ENCODE assay signal across 15 mouse cellular contexts in genomic region chr11:117915341-117915740, GRCm38 (mm10). TPM values are rescaled to one million over a fixed set of nuclear protein-coding genes. Genes with fewer than 3 reads are reported as not detected.
DNase-seq lines count a peak whose midpoint lies in the region; ATAC-seq and TF ChIP-seq lines count a peak whose summit lies in the region.
"Had no signal": no experiment of that assay in that cellular context is flagged by ENCODE, and none has a peak within 500 bp of the region (broad histone marks: within the 10 kb centered on the region; RNA-seq: fewer than 3 reads in every experiment).

No protein-coding gene starts in this region.

- no peaks in the 10 kb centered on the region for H3K36me3 ChIP-seq in heart, postnatal 0 days (replicated peaks; ENCODE audit: control insufficient read depth, insufficient read depth, low read length)
- H3K36me3 ChIP-seq in heart, embryonic 10.5 days, result 0 out of 2 replicates have a peak, but pooled peaks cover 2% of the 10 kb centered on the region
- no peaks in the 10 kb centered on the region for H3K36me3 ChIP-seq in spleen, adult 2 months (ENCODE audit: control insufficient read depth, insufficient read depth, low read length)
- H3K36me3 ChIP-seq in MEL (ENCODE audit: control insufficient read depth in 1 of 2, insufficient read depth in 2 of 2, low read length in 2 of 2), result peaks cover 0 to 6% of the 10 kb centered on the region in 2 experiments; a peak in 2 of 4 replicates
- H3K36me3 ChIP-seq in forebrain, embryonic 11.5 days (ENCODE audit: control insufficient read depth, insufficient read depth, low read length), result no peaks in the 10 kb centered on the region
- H3K36me3 ChIP-seq: heart, embryonic 15.5 days; midbrain, embryonic 12.5 days had no signal

- DNase-seq in heart, postnatal 0 days (ENCODE audit: low spot score), result no peak
- no peak for DNase-seq in heart, embryonic 10.5 days (ENCODE audit: low spot score)
- DNase-seq in spleen, adult 2 months (ENCODE audit: low read depth in 1 of 2, low spot score in 2 of 2), result no peak
- no peak for DNase-seq in spleen, postnatal 36 days (ENCODE audit: low spot score in 2 of 2)
- peak; percentile 52 for DNase-seq in MEL (ENCODE audit: low read depth, low spot score)
- peak; percentile 21 to 47 for DNase-seq in natural killer cell, adult 2 months (ENCODE audit: low spot score in 2 of 2)
- no peak for DNase-seq in layer of hippocampus, postnatal 10 days (ENCODE audit: low spot score in 2 of 2)
- DNase-seq in forebrain, embryonic 11.5 days (ENCODE audit: low spot score), result no peak
- DNase-seq: adrenal gland, postnatal 36 days; cerebellum, postnatal 25 days had no signal

- TF ChIP-seq POLR2A in spleen, adult 2 months (IDR thresholded peaks at IDR 0.05; ENCODE audit: low read depth, low read length), result no peak
- TF ChIP-seq POLR2A in MEL (IDR thresholded peaks at IDR 0.05; ENCODE audit: control insufficient read depth in 1 of 2, insufficient read depth in 1 of 2, low read depth in 1 of 2, low read length in 2 of 2, poor library complexity in 1 of 2), result no peak

- no peak overlapping the region for H3K27ac ChIP-seq in heart, postnatal 0 days (ENCODE audit: low read depth)
- H3K27ac ChIP-seq in heart, embryonic 10.5 days, result no peak overlapping the region
- H3K27ac ChIP-seq in spleen, adult 2 months (ENCODE audit: insufficient read depth, low read length), result no peak overlapping the region
- H3K27ac ChIP-seq in MEL (ENCODE audit: control insufficient read depth, low read depth, low read length), result no peak overlapping the region
- H3K27ac ChIP-seq in forebrain, embryonic 11.5 days (ENCODE audit: low read depth, low read length), result no peak overlapping the region
- H3K27ac ChIP-seq: heart, embryonic 15.5 days; midbrain, embryonic 12.5 days had no signal

- no peak overlapping the region for H3K4me3 ChIP-seq in heart, postnatal 0 days (ENCODE audit: low read depth, low read length)
- no peak overlapping the region for H3K4me3 ChIP-seq in heart, embryonic 10.5 days
- no peak overlapping the region for H3K4me3 ChIP-seq in spleen, adult 2 months (ENCODE audit: extremely low read depth, insufficient read depth, insufficient read length)
- H3K4me3 ChIP-seq in MEL (ENCODE audit: control insufficient read depth in 1 of 2, insufficient read depth in 1 of 2, low read depth in 2 of 2, low read length in 2 of 2), result no peak overlapping the region
- no peak overlapping the region for H3K4me3 ChIP-seq in forebrain, embryonic 11.5 days (ENCODE audit: low read depth, low read length)
- H3K4me3 ChIP-seq: heart, embryonic 15.5 days; midbrain, embryonic 12.5 days had no signal

- 57% methylated on average over 1 of the region's 1 CpGs for WGBS in heart, postnatal 0 days
- WGBS in heart, embryonic 10.5 days, result 56% methylated on average over 1 of the region's 1 CpGs
- WGBS in spleen, adult 2 months, result 68% methylated on average over 1 of the region's 1 CpGs
- 48% methylated on average over 1 of the region's 1 CpGs for whole genome bisulfite sequencing in forebrain, embryonic 11.5 days

- H3K9ac ChIP-seq in heart, postnatal 0 days (replicated peaks; ENCODE audit: low read depth, low read length), result no peak overlapping the region
- no peak overlapping the region for H3K9ac ChIP-seq in MEL (ENCODE audit: control insufficient read depth, low read depth, low read length, poor library complexity, severe bottlenecking)
- H3K9ac ChIP-seq in forebrain, embryonic 11.5 days (ENCODE audit: low read length), result no peak overlapping the region
- H3K9ac ChIP-seq: heart, embryonic 15.5 days; midbrain, embryonic 12.5 days had no signal

- H3K4me1 ChIP-seq in heart, postnatal 0 days (ENCODE audit: control insufficient read depth, insufficient read depth), result no peaks in the 10 kb centered on the region
- H3K4me1 ChIP-seq in heart, embryonic 10.5 days, result peaks cover 31% of the 10 kb centered on the region
- H3K4me1 ChIP-seq in spleen, adult 2 months (ENCODE audit: control insufficient read depth, insufficient read depth, insufficient read length), result peaks cover 15% of the 10 kb centered on the region; the same call in 1 of the 2 replicates
- peaks cover 0 to 5% of the 10 kb centered on the region in 2 experiments; a peak in 1 of 4 replicates for H3K4me1 ChIP-seq in MEL (ENCODE audit: control insufficient read depth in 1 of 2, insufficient read depth in 2 of 2, low read length in 2 of 2)
- H3K4me1 ChIP-seq in forebrain, embryonic 11.5 days (replicated peaks; ENCODE audit: control insufficient read depth, insufficient read depth, low read length), result peaks cover 2% of the 10 kb centered on the region

- peak; percentile 47 for TF ChIP-seq RAD21 in MEL (IDR thresholded peaks at IDR 0.05; ENCODE audit: low read depth, low read length)

- 0 out of 2 replicates have a peak, but pooled peaks cover 4% of the 10 kb centered on the region for H3K9me3 ChIP-seq in heart, postnatal 0 days (replicated peaks; ENCODE audit: control insufficient read depth, low read length)
- H3K9me3 ChIP-seq in heart, embryonic 10.5 days, result no peaks in the 10 kb centered on the region; the same call in 1 of the 2 replicates
- no peaks in the 10 kb centered on the region for H3K9me3 ChIP-seq in MEL (replicated peaks; ENCODE audit: insufficient read depth, low read length)
- H3K9me3 ChIP-seq in forebrain, embryonic 11.5 days (ENCODE audit: control insufficient read depth, low read length), result peaks cover 3% of the 10 kb centered on the region

- peak; percentile 36; the same call in 1 of the 2 replicates for TF ChIP-seq CTCF in heart, postnatal 0 days (IDR thresholded peaks at IDR 0.05; ENCODE audit: low read depth)
- peak; percentile 44; the same call in 1 of the 2 replicates for TF ChIP-seq CTCF in spleen, adult 2 months (IDR thresholded peaks at IDR 0.05; ENCODE audit: extremely low read depth, insufficient read depth, insufficient read length, insufficient replicate concordance)
- peak; percentile 61 to 88 (median 65) for TF ChIP-seq CTCF in MEL (IDR thresholded peaks at IDR 0.05 in 2 of 3, conservative IDR thresholded peaks at IDR 0.05 in 1 of 3; ENCODE audit: control insufficient read depth in 1 of 3, insufficient read depth in 1 of 3, low read depth in 2 of 3, low read length in 3 of 3, poor library complexity in 1 of 3, severe bottlenecking in 1 of 3)

- H3K79me2 ChIP-seq in MEL (ENCODE audit: control insufficient read depth, insufficient read depth, low read length, poor library complexity), result no peaks in the 10 kb centered on the region

- no peaks in the 10 kb centered on the region for H3K27me3 ChIP-seq in heart, postnatal 0 days (ENCODE audit: control insufficient read depth, insufficient read depth, low read length)
- H3K27me3 ChIP-seq in heart, embryonic 10.5 days (ENCODE audit: insufficient read depth, poor library complexity, severe bottlenecking), result peaks cover 21% of the 10 kb centered on the region; the same call in 1 of the 2 replicates
- H3K27me3 ChIP-seq in spleen, adult 2 months (ENCODE audit: control insufficient read depth, insufficient read depth, low read length), result no peaks in the 10 kb centered on the region
- H3K27me3 ChIP-seq in MEL (ENCODE audit: control insufficient read depth in 1 of 2, insufficient read depth in 2 of 2, low read length in 2 of 2), result peaks cover 2% of the 10 kb centered on the region in 2 experiments
- H3K27me3 ChIP-seq in forebrain, embryonic 11.5 days (ENCODE audit: control insufficient read depth, insufficient read depth, low read length), result no peaks in the 10 kb centered on the region
- H3K27me3 ChIP-seq: heart, embryonic 15.5 days had no signal

- ATAC-seq in heart, postnatal 0 days (ENCODE audit: insufficient read depth, low read depth), result no peak
- ATAC-seq in forebrain, embryonic 11.5 days (replicated peaks; ENCODE audit: low FRiP score), result no peak

- no peak overlapping the region for H3K4me2 ChIP-seq in heart, postnatal 0 days (ENCODE audit: low read depth, low read length)
- H3K4me2 ChIP-seq in forebrain, embryonic 11.5 days (ENCODE audit: low read depth, low read length, severe bottlenecking), result no peak overlapping the region
- H3K4me2 ChIP-seq: heart, embryonic 15.5 days; midbrain, embryonic 12.5 days had no signal

- no peak for TF ChIP-seq EP300 in heart, postnatal 0 days (IDR thresholded peaks at IDR 0.05; ENCODE audit: low read depth)
- no peak for TF ChIP-seq EP300 in MEL (IDR thresholded peaks at IDR 0.05; ENCODE audit: low read depth in 1 of 2, low read length in 2 of 2)

RNA-seq across cellular contexts. Expression of gene Tha1, which starts 42.1 kb away (rescaled TPM):
- total RNA-seq in heart, postnatal 0 days (2014; rRNA removed; ENCODE audit: low replicate concordance), result 7.4 and 7.8 TPM in 2 replicates
- 9.4 and 9.5 TPM in 2 replicates for polyA plus RNA-seq in heart, postnatal 0 days (2015; fragmentation: Nextera tagmentation; extraction: Ambion mirVana)
- polyA plus RNA-seq in heart, embryonic 10.5 days (2016; fragmentation: Nextera tagmentation; extraction: Ambion mirVana), result 4.0 and 4.3 TPM in 2 replicates
- polyA plus RNA-seq in spleen, adult 2 months (2012; rRNA removed), result 15.4 and 16.2 TPM in 2 replicates
- total RNA-seq in MEL (2012; rRNA removed), result 0.12 TPM in 1 of 2 replicates, not detected in the other
- polyA plus RNA-seq in MEL (2012; ENCODE audit: insufficient read depth in 1 of 2, insufficient read length in 2 of 2, low read depth in 1 of 2, low replicate concordance in 2 of 2, missing spikeins in 1 of 2), result not detected
- 1 to 10 TPM; 2.1 to 2.3 TPM for total RNA-seq in layer of hippocampus, postnatal 10 days (2021)
- polyA plus RNA-seq in forebrain, embryonic 11.5 days (2014; fragmentation: Nextera tagmentation; extraction: Ambion mirVana), result 3.2 and 4.0 TPM in 2 replicates

RNA-seq across cellular contexts. Expression of gene Socs3, which starts 54.5 kb away (rescaled TPM):
- 5.7 and 13.1 TPM in 2 replicates for total RNA-seq in heart, postnatal 0 days (2014; rRNA removed; ENCODE audit: low replicate concordance)
- polyA plus RNA-seq in heart, postnatal 0 days (2015; fragmentation: Nextera tagmentation; extraction: Ambion mirVana), result 4.0 and 5.1 TPM in 2 replicates
- polyA plus RNA-seq in heart, embryonic 10.5 days (2016; fragmentation: Nextera tagmentation; extraction: Ambion mirVana), result 6.9 and 10.6 TPM in 2 replicates
- polyA plus RNA-seq in spleen, adult 2 months (2012; rRNA removed), result 22.0 and 31.0 TPM in 2 replicates
- 0.95 and 0.96 TPM in 2 replicates for total RNA-seq in MEL (2012; rRNA removed)
- polyA plus RNA-seq in MEL (2012; ENCODE audit: insufficient read depth in 1 of 2, insufficient read length in 2 of 2, low read depth in 1 of 2, low replicate concordance in 2 of 2, missing spikeins in 1 of 2), result 1 to 10 TPM in 1 of 2 experiments, not detected in 1; 1.9 TPM
- 1 to 10 TPM; 2.3 to 2.8 TPM for total RNA-seq in layer of hippocampus, postnatal 10 days (2021)
- polyA plus RNA-seq in forebrain, embryonic 11.5 days (2014; fragmentation: Nextera tagmentation; extraction: Ambion mirVana), result 5.4 and 5.9 TPM in 2 replicates

RNA-seq across cellular contexts. Expression of gene Tmem235, which starts 54.8 kb away (rescaled TPM):
- not detected in 2 replicates for total RNA-seq in heart, postnatal 0 days (2014; rRNA removed; ENCODE audit: low replicate concordance)
- not detected in 2 replicates for polyA plus RNA-seq in heart, postnatal 0 days (2015; fragmentation: Nextera tagmentation; extraction: Ambion mirVana)
- not detected in 2 replicates for polyA plus RNA-seq in heart, embryonic 10.5 days (2016; fragmentation: Nextera tagmentation; extraction: Ambion mirVana)
- not detected in 2 replicates for polyA plus RNA-seq in spleen, adult 2 months (2012; rRNA removed)
- total RNA-seq in MEL (2012; rRNA removed), result 0.04 TPM in 1 of 2 replicates, not detected in the other
- polyA plus RNA-seq in MEL (2012; ENCODE audit: insufficient read depth in 1 of 2, insufficient read length in 2 of 2, low read depth in 1 of 2, low replicate concordance in 2 of 2, missing spikeins in 1 of 2), result under 1 TPM in 1 of 2 experiments, not detected in 1; 0.04 TPM
- total RNA-seq in layer of hippocampus, postnatal 10 days (2021), result under 1 TPM in 1 of 2 experiments, not detected in 1; 0.25 TPM
- polyA plus RNA-seq in forebrain, embryonic 11.5 days (2014; fragmentation: Nextera tagmentation; extraction: Ambion mirVana), result not detected in 2 replicates
- total RNA-seq: adrenal gland, postnatal 36 days; layer of hippocampus, adult 18-20 months had no signal
- polyA plus RNA-seq: heart, embryonic 15.5 days; intestine, embryonic 14.5 days; limb, embryonic 14.5 days; midbrain, embryonic 12.5 days had no signal

Comparison
In these comparisons a context has a peak if more than half of its experiments do, and no peak if none do; other contexts are left out.
1. DNase-seq: peak in MEL (single experiment) and natural killer cell, adult 2 months (2 of 2); none in heart, postnatal 0 days (single experiment), heart, embryonic 10.5 days (single experiment), spleen, adult 2 months (0 of 2), spleen, postnatal 36 days (0 of 2), layer of hippocampus, postnatal 10 days (0 of 2) and forebrain, embryonic 11.5 days (single experiment).
2. Peak in every context shown above with its lines, with median percentiles within 50 percentile points of each other: CTCF ChIP-seq.